Mouse (Mus musculus) kidney, adult 18-20 months (tissue): ENCODE measurements around the gene Neurl3.

Source experiments
- DNase-seq: peaks from one replicate; pipeline ENCODE4 v3.0.0; 2021

Neurl3 gene

DNA sequence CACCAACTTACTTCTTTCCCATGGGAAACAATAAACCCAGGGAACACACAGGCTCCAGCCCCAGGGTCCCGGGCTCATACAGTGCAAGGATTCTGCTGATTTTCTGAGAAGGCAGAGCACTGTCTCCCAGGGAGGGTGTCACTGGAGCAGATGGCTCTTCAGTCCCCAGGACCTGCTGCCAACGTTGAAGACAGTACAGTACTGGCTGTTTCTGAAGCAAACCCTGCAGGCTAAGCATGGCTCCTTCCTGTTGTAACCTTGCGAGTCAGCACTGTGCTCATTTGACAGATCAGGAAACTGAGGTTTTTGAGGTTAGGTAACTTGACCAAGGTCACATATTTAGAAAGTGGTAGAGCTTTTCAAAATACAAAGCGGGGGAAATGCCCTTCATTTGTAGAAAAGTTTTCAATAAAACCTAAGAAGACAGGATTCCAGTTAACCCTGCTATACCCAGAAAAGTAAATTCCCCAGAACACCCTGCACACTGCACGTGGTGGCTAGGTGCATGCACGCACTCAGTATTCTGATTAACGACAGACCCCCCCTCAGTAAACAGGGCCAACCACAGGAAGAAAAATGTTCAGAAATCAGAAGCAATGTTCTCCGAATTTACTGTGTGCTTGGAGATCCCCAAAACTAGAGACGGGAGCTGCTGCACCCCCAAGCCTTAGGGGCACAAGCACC is 22.1 kb upstream of the Neurl3 start:
- no peak for DNase-seq

DNA sequence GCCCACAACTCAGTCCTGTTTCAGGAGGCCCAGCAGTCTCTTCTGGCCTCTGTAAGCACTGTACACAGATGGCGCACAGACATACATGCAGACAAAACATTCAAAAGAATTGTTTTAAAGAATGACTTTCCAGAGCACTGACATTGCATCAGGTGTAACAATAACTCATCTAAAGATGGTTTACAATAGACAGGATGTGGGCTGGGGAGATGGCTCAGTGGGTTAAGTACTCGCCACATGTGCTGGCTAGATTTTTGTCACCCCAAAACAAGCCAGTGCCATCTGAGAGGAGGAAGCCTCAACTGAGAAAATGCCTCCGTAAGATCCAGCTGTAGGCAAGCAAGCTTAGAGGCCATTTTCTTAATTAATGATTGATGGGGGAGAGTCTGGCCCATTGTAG is 19.9 kb upstream of the Neurl3 start:
- no peak for DNase-seq

GRCm38 (mm10) chr1:36293470-36293869 is 19.0 kb upstream of the Neurl3 start:
- no peak for DNase-seq

- no peak for DNase-seq
These were observed 7.4 kb upstream of the Neurl3 start for GRCm38 (mm10) chr1:36281849-36282248.

DNA sequence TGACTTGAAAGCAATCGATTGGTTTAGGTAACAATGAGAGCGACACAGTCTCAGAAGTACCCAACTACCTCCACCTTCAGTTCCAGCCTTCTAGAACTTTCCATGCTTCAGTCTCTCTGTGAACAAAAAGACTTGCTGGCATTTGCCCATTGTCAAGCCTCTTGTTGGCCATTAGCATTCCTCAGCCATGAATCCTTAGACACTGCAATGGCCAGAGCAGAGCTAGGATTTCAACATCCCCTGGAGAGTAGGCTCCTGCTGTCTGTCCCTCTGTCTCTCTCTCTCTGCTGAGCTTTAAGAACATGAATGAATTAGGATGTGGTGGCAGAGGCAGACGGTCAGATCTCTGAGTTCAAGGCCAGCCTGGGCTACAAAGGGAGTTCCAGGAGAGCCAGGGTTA is 6.5 kb upstream of the Neurl3 start:
- DNase-seq = no peak

DNA sequence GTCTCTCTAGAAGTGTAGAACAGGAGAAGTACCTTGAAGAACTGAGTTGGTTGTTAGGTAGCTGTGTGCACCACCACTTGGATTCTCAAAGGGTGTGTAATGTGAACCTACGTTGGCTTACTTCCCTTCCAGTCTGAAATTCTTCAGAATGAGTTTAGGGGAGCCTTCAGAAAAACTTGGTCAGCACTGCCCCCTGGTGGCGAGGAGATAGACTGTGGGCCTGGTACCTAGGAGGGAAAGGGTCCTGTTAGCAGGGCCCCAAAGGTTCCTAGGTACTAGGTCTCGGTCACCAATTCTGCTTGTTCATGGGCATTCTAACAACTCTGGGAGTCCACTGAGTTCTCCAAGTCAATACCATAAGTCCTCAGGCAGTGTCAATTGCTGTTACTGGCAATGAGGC is 4.7 kb upstream of the Neurl3 start:
- peak; percentile 87 for DNase-seq

DNA sequence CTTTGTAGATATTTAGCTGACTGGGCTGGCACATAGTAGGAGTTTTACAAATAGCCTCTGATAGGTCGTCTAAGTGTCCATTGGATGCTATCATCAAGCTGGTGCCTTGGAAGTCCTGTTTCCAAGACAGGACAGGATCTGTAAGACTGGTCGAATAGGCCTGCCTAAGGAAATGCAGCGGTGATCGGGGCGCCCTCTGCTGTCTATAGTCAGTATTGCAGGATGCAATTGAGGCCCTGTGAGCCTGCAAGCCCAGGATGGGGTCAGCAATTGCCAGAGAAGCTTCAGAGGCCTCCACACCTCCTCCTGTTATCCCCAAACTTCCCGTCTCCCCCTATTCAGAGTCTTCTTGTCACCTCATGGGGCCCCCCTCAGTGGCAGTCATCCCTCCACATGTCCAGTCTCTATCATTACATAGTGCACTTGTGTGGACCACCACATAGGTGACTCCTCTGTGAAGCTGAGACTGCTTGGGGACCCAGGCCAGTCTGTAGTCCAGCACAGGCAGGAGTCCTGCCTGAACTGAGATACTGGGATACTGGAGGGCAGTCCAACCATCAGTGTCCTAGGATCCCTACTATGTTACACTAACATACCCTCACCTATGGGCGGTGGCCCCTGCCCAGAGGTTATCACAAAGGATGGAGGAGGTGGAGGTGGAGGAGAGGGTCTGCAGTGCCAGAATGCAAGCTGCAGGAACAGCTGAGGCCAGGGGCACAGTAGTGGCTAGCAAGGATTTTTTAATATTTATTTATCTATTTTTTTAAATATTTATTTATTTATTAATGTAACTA is 3.0 kb upstream of the Neurl3 start:
- DNase-seq = peak; percentile 87

DNA sequence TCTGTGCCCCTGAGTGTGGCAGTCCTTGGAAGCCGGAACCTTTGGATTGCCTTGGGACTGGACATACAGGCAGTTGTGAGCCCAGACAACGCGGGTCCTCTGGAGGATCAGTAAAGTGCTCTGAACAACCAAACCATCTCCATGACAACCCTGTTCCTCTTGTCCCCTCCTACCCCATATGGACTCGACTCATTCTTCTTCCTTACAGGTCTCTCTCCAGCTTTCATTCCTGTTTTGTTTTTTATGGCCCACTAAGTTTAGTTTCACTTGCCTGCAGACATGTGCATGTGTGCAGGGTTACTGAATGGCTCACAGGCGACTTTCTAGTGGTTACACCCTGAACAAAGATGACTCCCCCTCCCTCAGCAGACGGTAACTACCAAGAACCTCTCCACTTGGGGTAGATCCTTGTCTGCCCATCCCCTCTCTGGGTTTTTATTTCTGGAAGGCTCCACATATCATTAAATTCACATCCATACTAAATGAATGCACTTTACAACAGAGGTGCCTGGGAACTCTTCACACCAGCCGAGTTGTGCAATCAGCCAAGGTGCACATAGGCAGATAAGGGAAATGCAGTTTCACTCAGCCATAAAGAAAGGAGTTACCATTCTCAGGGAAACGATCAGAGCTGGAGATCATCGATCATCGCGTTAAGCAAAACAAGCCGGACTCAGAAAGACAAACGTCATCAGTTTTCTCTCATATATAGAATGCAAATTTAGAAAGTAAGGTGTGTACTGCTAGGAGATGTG is 1.3 kb upstream of the Neurl3 start:
- DNase-seq = no peak

DNA sequence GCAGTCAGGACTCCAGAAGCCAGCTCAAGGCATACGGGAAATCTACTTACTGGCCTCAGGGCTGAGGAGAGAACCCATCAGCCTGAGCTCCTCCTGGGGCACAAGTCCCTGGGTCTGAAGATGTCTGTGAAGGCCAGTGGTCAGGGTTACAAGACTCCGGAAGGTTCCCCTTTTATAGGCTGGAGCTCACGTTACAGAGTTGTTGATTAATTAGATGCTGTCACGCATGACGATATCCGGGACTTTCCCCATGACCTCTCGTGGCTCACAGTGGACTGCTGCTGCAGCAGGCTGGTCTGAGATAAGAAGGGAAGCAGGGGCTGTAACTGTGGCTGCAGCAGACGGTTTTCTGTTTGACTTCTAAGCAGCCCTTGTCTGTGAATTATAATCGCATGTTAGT is 1.2 kb downstream of the Neurl3 start:
- DNase-seq = peak; percentile 73

DNA sequence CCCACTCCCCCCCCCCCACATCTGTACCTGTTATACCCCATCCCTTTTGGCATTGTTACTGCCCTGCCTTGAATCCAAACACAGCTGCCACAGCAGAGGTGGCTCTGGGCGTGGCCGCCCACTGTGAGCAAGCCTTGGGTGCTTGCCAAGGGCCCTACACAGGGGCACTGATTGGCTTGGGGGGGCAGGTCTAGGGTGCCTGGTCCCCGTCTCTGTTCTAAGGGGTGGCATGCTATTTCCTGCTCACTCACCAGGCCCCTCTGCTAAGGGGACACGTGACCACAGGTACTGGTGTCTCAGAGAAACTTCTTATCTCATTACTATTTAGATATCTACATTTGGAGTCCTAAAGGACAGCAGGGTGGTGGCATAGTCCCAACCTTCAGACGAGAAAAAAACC is 1.9 kb downstream of the Neurl3 start:
- peak; percentile 38 for DNase-seq

GRCm38 (mm10) chr1:36271516-36272230 is 2.8 kb downstream of the Neurl3 start:
- DNase-seq = peak; percentile 12

DNA sequence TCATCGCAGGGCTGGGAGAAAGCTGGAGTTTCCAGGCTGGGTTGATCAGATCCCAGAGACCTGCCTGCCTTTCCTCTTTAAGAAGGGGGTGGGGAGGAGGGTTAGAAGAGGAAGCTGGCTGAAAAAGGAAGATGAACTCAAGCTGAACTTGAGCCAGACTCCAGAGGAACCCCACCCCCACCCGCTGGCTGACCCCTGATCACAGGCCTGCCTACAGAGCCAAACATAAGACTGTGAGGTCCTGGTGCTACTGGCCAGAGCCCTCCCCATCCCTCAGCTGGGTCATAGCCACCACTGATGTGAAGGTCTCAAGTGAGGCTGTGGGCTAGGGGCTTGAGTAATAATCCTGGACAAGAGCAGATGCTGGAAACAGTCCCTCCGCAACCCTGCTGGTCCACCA is 3.8 kb downstream of the Neurl3 start:
- peak; percentile 29 for DNase-seq

- DNase-seq = no peak
These were observed 5.2 kb downstream of the Neurl3 start for GRCm38 (mm10) chr1:36269121-36269795.

DNA sequence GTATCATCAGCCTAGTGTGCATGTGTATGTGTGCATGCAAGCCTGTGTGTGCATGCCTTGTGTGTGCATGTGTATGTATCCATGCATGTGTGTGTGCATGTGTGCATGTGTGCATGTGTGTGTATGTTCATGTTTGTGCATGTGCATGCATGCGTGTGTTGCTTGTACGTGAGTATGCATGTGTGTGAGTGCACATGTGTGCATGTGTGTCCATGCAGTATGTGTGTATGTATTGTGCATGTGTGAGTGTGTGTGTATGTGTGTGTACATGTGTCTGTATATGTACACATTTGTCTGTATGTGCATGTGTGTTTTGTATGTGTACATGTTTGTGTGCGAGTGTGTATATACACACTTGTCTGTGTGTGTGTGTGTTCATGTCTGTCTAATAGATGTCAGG is 6.9 kb downstream of the Neurl3 start:
- no peak for DNase-seq

DNA sequence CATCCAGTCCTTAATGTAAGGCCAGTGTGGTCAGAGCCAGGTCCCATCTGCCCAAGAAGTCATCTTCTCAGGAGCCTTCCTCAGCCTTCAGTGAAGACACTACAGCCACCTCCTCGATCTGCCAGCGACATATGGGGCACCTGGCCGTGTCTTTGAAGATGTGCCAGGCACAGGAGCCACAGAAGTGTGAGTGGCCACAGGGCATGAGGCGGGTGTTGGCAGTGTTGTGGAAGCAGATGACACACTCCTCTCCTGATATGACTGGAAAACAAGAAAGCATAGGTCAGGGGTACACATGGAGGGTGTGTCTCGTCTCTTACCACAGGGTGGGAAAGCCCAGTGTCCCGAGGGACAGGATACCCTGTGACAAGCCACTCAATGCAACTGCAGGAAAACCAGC is 8.2 kb downstream of the Neurl3 start:
- no peak for DNase-seq

DNA sequence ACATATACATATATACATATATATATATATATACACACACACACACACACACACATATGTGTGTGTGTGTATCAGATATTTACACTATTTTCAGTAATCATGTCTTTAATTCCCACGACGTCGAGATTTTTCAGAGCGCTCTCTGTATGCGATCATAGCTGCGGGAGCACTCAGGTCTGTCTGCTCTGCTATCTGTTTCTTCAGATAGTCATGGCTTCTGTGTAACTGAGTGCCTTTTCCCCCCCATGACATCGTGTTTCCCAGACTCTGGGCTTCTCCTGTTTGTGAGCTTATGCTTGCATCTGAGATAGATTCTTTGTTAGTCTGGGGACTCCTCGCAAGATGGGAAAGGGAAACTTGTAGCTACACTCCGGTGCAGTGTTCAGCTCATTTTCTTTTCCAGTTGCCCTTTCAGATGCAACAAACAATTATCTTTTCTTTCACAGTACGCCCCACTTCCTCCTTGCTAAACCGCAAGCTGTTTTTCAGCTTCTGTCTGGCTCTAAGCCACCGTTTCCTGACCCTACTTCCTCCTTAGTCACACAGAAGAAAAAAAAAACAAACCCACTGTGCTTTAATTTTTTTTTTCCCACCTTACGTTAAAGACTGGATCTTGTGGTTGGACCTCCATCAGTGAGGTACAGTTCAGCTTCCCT is 10.5 kb downstream of the Neurl3 start:
- peak; percentile 45 for DNase-seq

GRCm38 (mm10) chr1:36261708-36262504 is 12.6 kb downstream of the Neurl3 start:
- DNase-seq = no peak

GRCm38 (mm10) chr1:36260418-36260817 is 14.1 kb downstream of the Neurl3 start:
- no peak for DNase-seq

DNA sequence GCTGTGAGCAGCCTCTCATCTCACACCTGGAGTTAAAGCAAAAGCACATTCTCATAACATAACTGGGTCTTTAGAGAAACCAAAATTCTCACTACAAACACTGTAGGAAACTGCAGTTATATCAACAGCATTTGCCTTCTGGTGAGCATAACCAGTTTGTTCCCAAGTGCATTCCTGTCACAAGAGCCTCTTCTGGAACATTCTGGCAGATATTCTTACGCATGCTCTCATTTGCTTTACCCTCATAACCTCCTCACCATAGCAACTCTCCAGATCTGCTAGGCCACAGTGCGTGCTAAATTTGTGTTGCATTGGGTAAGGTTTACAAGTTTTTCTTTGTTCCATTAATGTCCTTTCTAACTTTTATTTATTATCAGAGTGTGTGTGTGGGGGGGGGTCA is 15.2 kb downstream of the Neurl3 start:
- DNase-seq = no peak

DNA sequence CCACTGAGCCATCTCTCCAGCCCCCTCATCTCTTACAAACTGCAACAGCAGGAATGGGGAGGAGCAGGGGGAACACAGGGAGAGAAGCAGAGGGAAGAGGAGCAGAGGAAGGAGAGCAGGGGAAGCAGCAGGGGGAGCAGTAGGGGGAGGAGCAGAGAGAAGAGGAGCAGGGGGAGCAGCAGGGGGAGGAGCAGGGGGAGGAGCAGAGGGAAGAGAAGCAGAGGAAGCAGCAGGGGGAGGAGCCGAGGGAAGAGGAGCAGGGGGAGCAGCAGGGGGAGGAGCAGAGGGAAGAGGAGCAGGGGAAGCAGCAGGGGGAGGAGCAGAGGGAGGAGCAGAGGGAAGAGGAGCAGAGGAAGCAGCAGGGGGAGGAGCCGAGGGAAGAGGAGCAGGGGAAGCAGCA is 15.8 kb downstream of the Neurl3 start:
- DNase-seq = no peak

DNA sequence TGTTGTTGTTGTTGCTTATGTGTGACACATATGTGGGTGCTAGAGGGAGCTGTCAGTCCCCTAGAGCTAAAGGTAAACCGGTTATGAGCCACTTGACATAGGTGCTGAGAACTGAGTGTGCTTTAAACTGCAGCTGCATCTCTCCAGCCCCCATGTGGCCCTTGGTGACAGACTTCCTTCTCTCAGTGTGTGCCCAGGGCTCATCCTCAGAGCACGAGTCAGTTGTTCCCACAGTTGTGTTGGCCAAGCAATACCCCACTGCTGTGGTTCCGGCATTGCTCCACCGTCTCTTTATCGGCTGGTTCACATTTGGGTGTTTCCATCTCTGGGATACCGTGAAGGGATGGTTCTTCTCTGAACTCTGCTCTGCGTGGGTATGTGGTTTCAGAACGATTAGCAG is 17.2 kb downstream of the Neurl3 start:
- no peak for DNase-seq
